Mouse (Mus musculus) central nervous system, embryonic 11.5 days (tissue): Measurements from ENCODE around the gene Rbbp6. TPM values are rescaled to one million over a fixed set of nuclear protein-coding genes. Genes with fewer than 3 reads are reported as not detected.

ENCODE experiments used
- polyA plus RNA-seq: library from polyadenylated mRNA; depleted of rRNA; stranded (reverse); fragments of >200 nt; gene quantifications from 2 replicates; pipeline ENCODE4 v1.2.3, GENCODE M21; 2012; rRNA removed

Gene Rbbp6
- polyA plus RNA-seq, result 80.7 and 95.9 TPM in 2 replicates

GRCm38 (mm10) chr7:122965386-122965785, at the start of gene Rbbp6:
TSS of gene Rbbp6 (plus strand) at chr7:122965686.

Other genes with a start within 250 kb of the Rbbp6 start
- 57.1 and 88.2 TPM in 2 replicates for gene Tnrc6a, start 158.2 kb downstream of the Rbbp6 start, polyA plus RNA-seq
- 0.14 and 0.18 TPM in 2 replicates for gene Slc5a11, start 249.1 kb downstream of the Rbbp6 start, polyA plus RNA-seq